Mouse (Mus musculus) erythroblast, embryonic 14.5 days (primary cell): ENCODE measurements around the gene Olfr370.

Experiments
- GATA1 ChIP-seq: IDR thresholded peaks from 2 replicates; pipeline ENCODE4 v1.6.1; 2012; ENCODE audit warnings: low read length, inconsistent platforms, mixed read lengths
- TAL1 ChIP-seq: IDR thresholded peaks from 3 replicates; pipeline ENCODE4 v1.6.1; 2012; ENCODE audit warnings: low read length, inconsistent platforms, mixed read lengths

DNA sequence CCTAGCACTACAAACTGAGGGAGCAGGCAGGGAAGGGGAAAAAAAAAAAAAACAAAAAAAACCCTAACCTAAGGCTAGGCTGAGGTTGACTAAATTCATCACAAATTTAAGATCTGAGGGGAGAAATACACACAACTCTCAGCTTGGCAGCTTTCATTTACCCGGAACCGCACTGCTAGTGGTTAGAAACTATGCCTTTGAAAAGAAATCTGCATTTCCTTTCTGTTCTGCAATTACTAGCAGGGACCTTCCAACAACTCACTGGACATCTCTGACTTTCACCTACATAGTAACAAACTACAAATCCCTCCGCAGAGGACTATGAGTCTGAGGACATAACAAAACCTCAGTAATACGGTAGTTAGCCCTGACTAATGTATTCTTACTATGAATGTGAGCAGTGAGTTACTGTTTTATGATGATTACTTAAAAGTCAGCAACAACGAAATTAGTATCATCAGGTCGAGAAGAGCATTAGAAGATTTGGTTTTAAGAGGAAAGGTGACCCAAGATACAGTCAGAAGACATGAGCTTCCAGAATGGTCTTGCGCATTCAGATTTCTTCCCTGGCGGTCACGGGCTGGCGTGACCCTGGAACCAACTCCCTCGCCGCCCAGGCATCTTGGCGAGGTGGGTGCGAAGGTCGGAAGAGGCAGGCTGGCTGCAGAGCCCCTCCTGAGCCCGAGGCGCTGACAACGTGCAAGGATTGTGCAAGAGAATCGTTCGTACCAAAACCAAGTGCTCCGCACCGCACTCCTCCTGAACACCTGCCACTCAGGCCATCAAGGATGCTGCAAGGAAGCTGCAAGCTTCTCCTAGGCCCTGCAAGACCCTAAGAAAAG is 58.0 kb downstream of the Olfr370 start:
- TF ChIP-seq GATA1 (no peak), TAL1 (no peak)
